Mouse (Mus musculus) adrenal gland, postnatal 14 days (tissue): ENCODE data around the gene Nus1. TPM values are rescaled to one million over a fixed set of nuclear protein-coding genes. Genes with fewer than 3 reads are reported as not detected.
A peak's percentile ranks its signal among the peaks of the same experiment; 100 is the strongest.

Experiments used
- DNase-seq: peaks from one replicate; pipeline ENCODE4 v3.0.0; 2021; ENCODE audit warnings: mixed read lengths
- total RNA-seq: library from RNA; stranded (reverse); gene quantifications from 2 replicates; pipeline ENCODE4 v1.2.3, GENCODE M21; 2021

Nus1 gene
- total RNA-seq, 1 experiment from 2014 or later: 46.4 TPM

- no peak for DNase-seq
Observed at GRCm38 (mm10) chr10:52417998-52418860, 882 bp downstream of the Nus1 start.

DNA sequence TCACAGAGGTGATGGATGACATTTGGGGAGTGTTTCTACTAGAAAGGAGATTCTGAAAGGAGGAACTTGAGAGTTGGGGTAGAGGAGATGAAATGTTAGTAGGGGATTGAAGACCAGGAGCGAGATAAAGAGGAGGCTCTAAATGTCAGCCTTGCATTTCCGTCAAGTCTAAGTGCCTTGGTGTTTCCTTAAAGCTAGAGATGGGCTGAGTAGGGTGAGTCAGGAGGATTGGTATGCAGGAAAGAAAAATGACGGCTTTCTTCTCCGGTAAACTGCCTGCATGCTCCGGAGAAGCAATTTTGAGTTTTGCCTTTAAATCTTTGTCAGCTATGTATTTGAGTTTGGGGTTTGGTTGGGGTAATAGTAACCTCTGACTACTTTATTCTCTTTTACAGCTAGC lies 1.6 kb downstream of the Nus1 start:
- DNase-seq: no peak

DNA sequence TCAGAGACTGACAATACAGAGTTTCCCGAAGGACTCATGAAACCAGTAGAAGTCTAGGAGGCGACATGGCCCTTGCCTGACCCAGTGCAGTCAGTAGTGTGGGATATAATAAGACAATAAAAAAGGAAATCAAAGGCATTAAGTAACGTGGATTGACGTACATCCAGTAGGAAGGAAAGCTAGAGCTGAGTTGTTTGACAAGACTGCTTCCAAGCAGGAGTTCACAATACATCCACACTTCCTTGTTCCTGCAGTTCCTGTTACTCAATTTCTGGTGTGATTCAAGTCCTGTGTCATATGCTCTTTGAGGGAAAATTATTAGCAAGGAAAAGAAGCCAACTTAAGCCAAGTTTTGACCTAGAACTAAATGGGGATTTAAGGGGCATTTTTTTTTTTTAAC lies 2.1 kb downstream of the Nus1 start:
- no peak for DNase-seq

DNA sequence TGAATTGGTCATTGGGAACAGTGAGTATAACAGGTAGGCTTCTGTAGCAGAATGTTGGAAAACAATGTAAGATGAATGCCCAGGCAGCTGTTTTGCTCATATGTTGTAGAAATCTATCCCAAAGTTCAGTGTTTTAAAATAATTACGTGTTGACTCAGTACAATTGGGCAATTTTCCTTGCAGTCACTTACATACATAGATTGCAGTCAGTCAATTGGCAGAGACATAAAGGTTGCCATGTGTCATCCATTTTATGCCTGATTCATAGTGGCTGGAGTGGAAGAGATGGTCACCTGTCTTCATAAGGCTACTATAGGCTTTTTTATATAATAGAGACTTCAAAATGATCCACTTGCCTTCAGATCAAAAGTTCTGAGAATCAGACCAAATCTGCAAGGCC lies 3.2 kb downstream of the Nus1 start:
- no peak for DNase-seq

DNA sequence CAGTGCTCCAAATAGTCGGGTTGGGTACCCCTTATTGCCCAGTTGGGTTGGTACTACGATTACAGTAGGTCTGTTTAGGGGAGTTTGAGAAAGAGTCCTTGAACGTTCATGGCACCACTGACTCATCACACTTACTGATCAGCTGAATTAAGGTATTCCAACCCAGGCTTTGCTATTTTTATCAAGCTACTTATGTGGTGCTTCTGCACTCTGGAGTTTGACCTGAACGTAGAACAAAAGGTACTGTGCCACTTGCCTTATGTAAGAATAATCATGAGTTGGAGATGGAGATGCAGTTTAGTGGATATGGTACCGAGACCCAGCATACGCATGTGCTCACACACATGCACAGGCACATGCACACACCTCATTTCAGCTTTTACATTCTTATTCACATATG lies 4.4 kb downstream of the Nus1 start:
- no peak for DNase-seq

DNA sequence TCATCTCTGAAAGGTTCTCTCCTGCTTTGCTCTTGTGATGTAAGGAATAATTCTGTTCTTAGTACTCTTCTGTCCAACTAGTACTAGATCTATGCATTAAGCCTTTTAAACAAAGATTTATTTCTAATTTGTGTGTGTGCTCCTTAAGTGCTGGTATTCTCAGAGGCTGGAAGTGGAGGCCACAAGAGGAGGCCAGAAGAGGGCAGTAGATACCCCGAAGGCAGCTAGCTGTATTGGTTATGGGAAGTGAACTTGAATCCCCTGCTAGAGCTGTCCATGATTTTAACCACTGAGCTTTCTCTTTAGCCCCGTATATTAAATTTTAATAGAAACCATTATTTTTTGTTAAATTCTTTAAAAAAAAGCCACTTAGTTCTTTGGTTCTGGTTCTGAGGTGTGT lies 5.8 kb downstream of the Nus1 start:
- peak; percentile 21 for DNase-seq

DNA sequence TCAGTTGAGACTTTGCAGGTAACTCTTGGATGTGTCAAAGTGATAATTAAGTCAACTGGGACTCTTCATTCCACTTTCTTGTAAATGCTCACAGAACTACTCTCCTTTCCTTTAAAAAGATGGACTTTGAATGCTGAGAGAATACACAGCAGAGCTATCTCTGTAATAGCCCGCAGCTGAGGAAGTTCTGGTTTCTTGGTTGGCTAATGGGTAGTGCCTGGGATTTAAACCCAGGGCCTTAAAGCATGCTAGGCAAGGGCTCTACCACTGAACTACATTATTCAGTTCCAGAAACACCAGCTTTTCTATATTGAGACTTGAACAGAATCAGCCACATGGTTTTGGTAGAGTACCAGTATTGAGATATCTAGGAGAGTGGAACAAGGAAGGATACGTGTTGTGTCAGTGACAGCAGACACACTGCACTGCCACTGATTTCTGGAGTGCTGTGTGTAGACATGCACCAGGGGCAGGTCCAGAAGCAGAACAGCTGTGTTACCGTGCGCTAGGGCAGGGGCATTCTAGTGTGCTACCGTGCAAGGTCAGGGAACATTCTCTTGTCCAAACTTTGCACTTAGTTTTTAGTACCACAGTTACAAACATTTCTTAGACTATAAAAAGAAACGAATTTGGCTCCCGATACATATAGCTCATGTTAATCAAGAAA lies 9.1 kb downstream of the Nus1 start:
- DNase-seq: no peak

- no peak for DNase-seq
Observed at GRCm38 (mm10) chr10:52427634-52428415, 10.5 kb downstream of the Nus1 start.

DNA sequence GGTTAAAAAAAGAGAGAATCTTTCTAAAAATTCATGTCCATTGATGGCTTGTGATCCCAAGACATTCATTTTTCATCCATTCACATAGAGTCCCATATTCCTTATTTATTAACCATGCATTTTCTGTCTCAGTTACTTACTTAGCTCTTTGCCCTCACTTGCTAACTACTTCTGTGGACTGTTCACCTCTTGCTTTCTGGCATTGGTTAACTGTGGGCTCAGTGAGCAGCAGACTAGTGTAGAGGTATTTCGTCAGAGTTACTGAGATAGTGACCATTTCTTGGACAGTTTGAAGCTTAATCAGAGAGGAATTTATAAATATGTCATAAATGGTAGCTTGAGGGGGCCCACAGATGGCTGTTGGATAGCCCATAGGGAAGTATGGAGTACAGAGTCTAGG lies 13.6 kb downstream of the Nus1 start:
- DNase-seq: no peak

DNA sequence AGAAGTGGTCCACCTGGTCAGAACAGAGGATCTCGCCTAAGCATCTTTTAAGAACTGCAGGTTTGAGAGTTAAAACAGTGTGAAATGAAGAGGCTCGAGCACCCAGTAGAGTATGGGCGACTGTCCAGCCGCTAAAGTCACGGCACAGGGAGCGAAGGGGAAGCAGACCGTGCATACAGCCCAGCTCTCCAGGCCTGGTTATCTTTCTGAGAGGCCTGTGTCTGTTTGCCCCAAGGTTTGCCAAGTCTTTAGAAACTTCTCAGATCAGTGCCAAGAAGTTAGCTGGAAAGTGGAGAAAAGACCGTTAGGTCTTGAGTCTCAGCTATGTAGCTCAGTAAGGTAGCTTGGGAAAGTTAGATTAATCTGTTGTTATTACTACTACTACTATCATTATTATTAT lies 17.5 kb downstream of the Nus1 start:
- no peak for DNase-seq

- DNase-seq: no peak
Observed at GRCm38 (mm10) chr10:52460614-52461013, 43.3 kb downstream of the Nus1 start.

- no peak for DNase-seq
Observed at GRCm38 (mm10) chr10:52463941-52464739, 46.8 kb downstream of the Nus1 start.

GRCm38 (mm10) chr10:52471520-52471919 lies 54.2 kb downstream of the Nus1 start:
- no peak for DNase-seq

Other genes with a start within 250 kb of the Nus1 start
- gene Ros1, start 222.3 kb upstream of the Nus1 start, total RNA-seq: not detected in 2 replicates
- 6.3 and 7.0 TPM in 2 replicates for gene Dcbld1, start 183.9 kb upstream of the Nus1 start, total RNA-seq
- not detected in 2 replicates for gene Gm26741, start 58.8 kb upstream of the Nus1 start, total RNA-seq
- 23.9 and 26.1 TPM in 2 replicates for gene Gopc, start 35.4 kb upstream of the Nus1 start, total RNA-seq
- 0.22 and 0.26 TPM in 2 replicates for gene Nepn, start 28.6 kb upstream of the Nus1 start, total RNA-seq